Mouse (Mus musculus) WW6 (cell line): ENCODE data around the gene Rin2.

ENCODE experiments used
- DNase-seq: peaks from one replicate; pipeline ENCODE4 v3.0.0-alpha.2; 2013; ENCODE audit warnings: low read depth, low spot score

Gene Rin2

GRCm38 (mm10) chr2:145827930-145828329 is 152.9 kb downstream of the Rin2 start:
- DNase-seq = no peak

- no peak for DNase-seq
These were observed 153.6 kb downstream of the Rin2 start for GRCm38 (mm10) chr2:145828603-145829002.

- no peak for DNase-seq
These were observed 154.2 kb downstream of the Rin2 start for GRCm38 (mm10) chr2:145829231-145829630.

DNA sequence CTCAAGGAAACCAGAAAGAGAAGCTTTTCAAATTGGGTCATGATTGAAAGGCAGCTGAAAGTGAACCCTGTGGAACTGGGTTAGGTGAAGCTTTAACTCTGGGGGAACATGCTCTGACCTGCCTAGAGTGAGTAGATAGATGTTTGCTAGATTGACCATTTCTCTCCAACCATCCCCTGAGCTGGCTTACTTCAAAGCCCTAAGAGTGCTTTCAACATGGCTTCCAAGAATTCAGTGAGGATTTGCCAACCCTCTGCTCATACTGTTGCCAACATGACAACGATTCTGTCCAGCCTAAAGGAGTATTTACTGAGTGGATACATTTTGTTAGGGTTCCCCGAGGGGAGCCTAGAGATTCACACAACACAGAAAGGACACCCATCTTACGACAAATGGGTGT is 155.4 kb downstream of the Rin2 start:
- DNase-seq = no peak

- no peak for DNase-seq
These were observed 157.2 kb downstream of the Rin2 start for GRCm38 (mm10) chr2:145831949-145832835.

GRCm38 (mm10) chr2:145832836-145833221 is 157.8 kb downstream of the Rin2 start:
- no peak for DNase-seq

- DNase-seq = no peak
These were observed 158.3 kb downstream of the Rin2 start for GRCm38 (mm10) chr2:145833341-145833740.

DNA sequence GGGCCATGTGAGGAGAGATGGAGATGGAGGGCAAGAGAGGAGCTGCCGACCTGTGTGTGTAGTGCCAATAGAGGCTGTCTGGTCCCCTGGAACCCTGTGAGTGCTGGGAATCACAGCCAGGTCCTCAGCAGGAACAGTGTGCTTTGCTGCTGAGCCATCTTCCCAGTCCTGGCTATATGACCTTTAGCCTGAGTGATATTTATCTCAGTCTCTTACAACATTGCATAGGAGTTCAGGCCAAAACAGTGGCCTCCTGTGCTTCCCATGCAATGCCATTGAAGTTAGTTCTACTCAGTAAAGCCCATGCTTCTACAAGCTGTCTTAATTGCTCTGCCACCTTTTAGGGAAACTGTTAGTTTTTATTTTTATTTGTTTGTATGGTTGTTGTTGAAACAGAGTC is 160.9 kb downstream of the Rin2 start:
- no peak for DNase-seq

GRCm38 (mm10) chr2:145838675-145839074 is 163.7 kb downstream of the Rin2 start:
- DNase-seq = no peak

- DNase-seq = no peak
These were observed 164.7 kb downstream of the Rin2 start for GRCm38 (mm10) chr2:145839565-145840315.

- DNase-seq = no peak
These were observed 165.3 kb downstream of the Rin2 start for GRCm38 (mm10) chr2:145840320-145840719.

DNA sequence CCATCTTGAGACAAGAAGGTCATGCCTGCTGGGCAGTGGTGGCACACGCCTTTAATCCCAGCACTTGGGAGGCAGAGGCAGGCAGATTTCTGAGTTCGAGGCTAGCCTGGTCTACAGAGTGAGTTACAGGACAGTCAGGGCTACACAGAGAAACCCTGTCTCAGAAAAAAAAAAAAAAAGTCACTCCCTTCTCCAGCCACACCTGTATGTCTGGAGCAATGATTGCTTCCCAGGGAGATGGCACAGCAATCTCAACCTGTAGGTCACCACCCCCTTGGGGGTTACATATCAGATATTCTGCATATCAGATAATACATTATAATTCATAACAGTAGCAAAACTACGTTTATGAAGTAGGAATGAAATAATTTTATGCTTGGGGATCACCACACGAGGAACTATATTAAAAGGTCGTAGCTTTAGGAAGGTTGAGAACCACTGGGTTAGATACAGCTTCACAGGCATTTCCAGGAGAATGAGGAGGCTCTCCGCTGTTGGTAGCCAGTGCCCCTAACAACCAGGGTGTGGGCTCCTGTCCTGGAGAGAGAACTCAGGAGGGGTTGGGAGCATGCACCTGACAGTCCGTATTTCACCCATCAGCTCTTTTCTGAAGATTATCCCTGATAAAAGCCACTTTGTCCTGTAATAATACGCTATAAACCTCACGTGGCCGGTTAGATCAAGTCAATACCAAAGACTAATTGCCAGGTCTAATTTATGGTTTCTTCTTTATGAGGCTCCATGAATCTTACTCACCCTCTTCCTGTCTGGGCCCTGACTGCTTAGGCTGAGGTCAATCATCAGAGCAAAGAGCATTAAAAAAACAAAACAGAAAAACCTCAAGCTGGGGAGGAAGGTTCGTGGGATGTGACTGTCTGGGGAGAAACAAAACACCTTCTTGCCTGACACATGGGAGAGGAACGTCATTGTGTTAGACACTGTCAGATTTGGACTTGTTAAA is 166.2 kb downstream of the Rin2 start:
- DNase-seq = no peak

GRCm38 (mm10) chr2:145843322-145843721 is 168.3 kb downstream of the Rin2 start:
- no peak for DNase-seq

DNA sequence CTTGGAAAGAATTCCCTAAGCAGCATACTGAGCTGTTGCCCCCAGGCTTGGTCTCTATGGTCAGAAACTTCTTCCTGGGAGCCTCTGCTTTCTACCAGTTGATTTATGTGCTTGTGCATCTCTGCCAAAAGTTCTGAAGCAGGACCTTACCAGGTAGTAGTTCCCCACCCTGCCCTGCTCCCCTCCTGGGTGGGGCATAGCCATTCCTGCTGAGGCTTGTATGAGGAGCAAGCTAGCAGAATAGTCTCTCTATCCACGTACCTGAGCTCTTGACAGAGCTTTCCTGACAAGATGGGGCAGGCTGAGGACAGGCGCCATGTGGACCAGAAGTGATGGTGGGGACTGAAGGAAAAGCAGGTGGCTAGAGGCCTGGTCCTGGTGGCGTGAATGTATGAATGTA is 171.6 kb downstream of the Rin2 start:
- no peak for DNase-seq

DNA sequence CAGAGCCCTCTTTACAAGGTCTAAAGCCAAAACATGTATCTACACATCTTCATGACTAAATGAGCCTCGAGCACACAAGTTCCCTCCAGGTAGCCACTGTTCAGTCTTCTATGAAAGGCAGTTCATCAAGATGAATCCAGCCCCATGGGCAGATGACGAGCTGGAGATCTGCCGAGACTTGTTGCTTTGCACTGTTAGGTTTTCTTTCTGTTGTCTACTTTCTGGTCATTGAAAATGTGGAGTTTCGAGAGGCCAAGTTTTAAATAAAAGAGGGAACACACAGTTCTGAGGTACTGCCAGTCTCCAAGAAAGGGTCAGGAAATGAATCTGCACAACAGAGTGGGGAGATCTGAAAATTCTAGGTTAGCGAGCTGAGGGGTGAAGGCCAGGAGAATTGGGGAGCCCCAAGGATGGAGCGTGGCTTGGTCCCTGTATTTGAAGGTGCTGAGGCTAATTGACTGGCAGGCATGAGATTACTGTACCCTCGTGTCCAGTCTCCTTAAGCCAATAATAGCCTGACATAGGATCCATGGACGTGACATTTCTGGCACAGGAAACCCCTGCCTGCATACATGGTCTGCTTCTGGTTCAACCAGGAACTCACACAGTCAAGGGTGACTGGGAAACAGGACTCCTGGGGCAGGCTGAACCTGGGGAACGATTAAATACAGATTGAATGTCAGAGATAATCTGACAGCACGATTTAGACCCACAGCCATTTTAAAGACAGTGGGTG is 174.3 kb downstream of the Rin2 start:
- no peak for DNase-seq

GRCm38 (mm10) chr2:145850779-145851178 is 175.8 kb downstream of the Rin2 start:
- DNase-seq = no peak

DNA sequence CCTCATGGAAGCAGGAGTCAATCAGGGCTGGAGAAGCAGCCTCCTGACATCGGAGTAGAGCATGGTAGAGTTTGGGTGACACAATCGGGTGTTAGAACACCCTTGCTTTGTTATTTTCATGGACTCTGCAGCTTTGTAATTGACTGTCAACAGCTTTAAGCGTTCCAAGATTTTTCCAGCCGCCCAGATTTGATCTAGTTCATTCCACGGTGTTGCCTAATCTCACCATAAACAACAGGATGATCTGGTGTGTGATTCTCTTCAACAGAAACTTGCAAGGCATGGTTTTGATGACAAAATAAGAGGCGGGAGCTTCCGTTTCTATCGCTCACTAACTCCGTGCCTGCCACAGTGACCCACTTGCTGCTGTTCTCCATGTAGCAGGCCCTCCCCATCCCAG is 180.8 kb downstream of the Rin2 start:
- no peak for DNase-seq

DNA sequence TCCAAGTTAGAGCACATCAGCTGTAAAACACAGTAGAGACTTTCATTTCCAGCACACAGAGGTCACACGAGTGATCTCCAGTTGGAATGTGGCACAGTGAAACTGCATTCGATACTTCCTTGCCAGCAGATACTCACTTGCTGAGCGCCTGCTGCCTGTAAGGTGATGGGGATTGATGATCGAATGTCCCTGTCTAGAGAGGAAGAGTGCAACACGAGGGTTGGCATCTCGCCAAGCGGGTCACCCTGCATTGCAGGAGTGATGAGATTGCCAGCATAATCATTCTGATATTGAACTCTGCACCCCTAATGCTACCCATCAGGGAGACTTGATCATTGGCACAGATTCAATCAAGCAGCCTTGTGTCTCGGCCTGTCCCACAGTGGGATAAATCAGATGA is 182.8 kb downstream of the Rin2 start:
- no peak for DNase-seq

- DNase-seq = no peak
These were observed 184.5 kb downstream of the Rin2 start for GRCm38 (mm10) chr2:145859442-145859931.

GRCm38 (mm10) chr2:145859932-145860801 is 185.2 kb downstream of the Rin2 start:
- DNase-seq = no peak
